Mouse (Mus musculus) embryonic fibroblast, embryonic 13.5 days (primary cell): ENCODE measurements at regions not wholly inside any gene's neighbourhood (a gene's known extent, or its start where the extent isn't known, plus 50 kb on each side); places are given as distances from the start of the nearest gene placed in this dataset.

Experiments
- CTCF ChIP-seq: IDR thresholded peaks from 2 replicates; pipeline ENCODE4 v1.5.1; 2011; ENCODE audit warnings: mild to moderate bottlenecking, control low read depth, low read length, moderate library complexity, borderline replicate concordance; ENCODE audit not compliant: insufficient read depth
- POLR2A ChIP-seq: IDR thresholded peaks from 2 replicates; pipeline ENCODE4 v1.6.1; 2011; ENCODE audit warnings: low read depth, mild to moderate bottlenecking, control low read depth, low read length, moderate library complexity

DNA sequence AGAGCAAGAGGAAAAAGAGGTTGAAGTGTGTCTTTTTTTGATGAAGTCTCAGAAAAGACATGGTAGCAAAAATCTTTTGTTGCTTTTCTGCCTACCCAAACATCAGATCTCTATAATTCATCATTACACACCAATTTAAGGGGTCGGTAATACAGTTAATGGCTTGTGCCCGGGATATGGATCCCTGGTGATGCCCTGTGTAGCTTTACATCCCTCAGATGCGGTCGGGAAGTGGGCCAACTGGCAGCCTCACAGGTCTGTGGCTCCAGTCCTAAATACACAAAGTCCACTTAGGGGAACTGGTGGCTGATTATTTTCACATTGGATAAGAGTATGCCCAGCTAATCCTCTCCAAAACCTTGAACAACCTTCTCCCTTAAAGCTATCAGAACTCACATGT lies 258.4 kb upstream of the Apob start:
- TF ChIP-seq CTCF (no peak), POLR2A (no peak)
